Mouse (Mus musculus): Measurements from ENCODE around the gene Gng5. TPM values are rescaled to one million over a fixed set of nuclear protein-coding genes. Genes with fewer than 3 reads are reported as not detected.
A peak's percentile ranks its signal among the peaks of the same experiment; 100 is the strongest.

Gene Gng5
- total RNA-seq (2021): 10 to 100 TPM; 44.8 to 53.1 TPM

GRCm38 (mm10) chr3:146499431-146500002, at the start of gene Gng5, which contains the start of gene Spata1:
Gng5 (plus strand) TSS chr3:146499807.
Spata1 (minus strand) TSS chr3:146499753.
- peak; percentile 62 for DNase-seq

GRCm38 (mm10) chr3:146450371-146450841, 49.2 kb upstream of the Gng5 start:
- peak; percentile 90 to 92 for DNase-seq

- DNase-seq: no peak
These were observed 48.2 kb upstream of the Gng5 start for GRCm38 (mm10) chr3:146451375-146451774.

DNA sequence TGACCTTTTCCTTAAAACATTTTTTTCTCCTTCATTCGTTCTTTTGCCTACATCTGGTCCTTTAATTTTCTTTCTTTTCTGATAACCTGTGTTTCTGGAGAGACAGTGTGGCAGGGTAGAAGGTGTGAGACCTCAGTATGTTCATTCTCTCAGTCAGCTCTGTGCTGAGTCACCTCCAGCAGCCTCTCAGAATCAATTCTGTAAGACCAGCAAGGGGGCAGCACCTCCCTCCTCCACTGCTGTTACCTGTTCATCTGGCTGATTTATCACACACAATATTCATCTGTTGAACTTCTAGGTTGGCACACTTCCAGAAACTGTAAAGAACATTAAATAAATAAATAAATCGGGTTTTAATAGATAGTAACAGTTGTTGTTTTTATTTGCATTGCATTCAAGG, 36.7 kb upstream of the Gng5 start:
- no peak for DNase-seq

DNA sequence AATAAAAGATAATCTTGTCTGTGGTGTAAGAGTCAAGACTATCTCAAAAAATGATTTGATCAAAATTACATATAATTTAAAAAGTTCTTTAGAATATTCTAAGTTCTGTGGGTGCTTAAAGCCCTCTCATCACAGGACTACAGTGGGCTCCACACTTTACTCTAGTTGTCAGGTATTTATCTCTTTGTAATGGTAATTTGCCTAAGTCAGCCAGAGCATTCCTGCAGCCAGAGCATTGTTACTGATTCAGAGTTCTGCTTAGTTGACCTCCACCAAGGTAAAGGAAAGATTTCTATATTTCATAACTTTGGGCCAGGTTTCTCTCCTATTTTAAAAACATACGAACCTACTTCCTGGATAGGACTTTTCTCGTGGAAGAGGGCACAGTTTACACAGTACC, 30.4 kb upstream of the Gng5 start:
- no peak for DNase-seq

- no peak for DNase-seq
These were observed 26.9 kb upstream of the Gng5 start for GRCm38 (mm10) chr3:146472657-146473056.

DNA sequence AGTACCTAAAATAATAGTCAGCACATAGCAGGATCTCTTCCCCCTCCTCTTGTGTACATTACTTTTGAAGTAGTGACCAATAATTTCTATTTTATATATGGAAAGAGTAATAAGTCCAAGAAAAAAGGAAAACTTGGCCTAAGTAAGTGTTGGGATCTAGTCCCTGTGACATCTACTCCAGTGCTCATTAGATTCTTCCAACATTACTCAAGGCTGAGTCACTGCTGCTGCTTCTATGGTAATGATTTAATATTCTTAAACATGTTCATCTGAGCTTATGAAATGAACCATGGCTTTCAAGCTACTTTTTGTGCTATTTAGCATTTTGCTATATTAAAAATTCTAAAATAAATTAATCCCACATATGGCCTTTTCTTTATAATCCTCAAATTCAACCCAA, 25.9 kb upstream of the Gng5 start:
- DNase-seq: no peak

- no peak for DNase-seq
These were observed 25.2 kb upstream of the Gng5 start for GRCm38 (mm10) chr3:146474428-146474827.

- DNase-seq: no peak
These were observed 17.6 kb upstream of the Gng5 start for GRCm38 (mm10) chr3:146482044-146482443.

DNA sequence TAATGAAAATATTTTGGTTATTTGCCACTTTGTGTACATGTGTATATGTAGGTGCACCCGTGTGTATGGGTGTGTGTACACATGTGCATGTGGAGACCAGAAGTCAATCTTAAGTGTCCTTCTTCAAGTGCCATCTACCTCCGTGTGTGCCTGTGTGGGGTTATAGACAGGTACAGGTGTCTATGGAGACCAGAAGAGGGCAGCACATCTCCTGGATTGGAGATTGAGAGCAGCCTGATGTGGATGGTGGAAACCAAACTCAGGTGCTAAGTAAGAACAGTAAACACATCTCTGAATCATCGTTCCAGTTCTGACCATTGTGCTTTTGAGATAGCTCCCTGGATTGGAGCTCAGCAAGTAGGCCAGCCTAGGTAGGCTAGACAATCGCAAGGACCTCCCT, 13.1 kb upstream of the Gng5 start:
- no peak for DNase-seq

- no peak for DNase-seq
These were observed 4.7 kb upstream of the Gng5 start for GRCm38 (mm10) chr3:146494941-146495340.

DNA sequence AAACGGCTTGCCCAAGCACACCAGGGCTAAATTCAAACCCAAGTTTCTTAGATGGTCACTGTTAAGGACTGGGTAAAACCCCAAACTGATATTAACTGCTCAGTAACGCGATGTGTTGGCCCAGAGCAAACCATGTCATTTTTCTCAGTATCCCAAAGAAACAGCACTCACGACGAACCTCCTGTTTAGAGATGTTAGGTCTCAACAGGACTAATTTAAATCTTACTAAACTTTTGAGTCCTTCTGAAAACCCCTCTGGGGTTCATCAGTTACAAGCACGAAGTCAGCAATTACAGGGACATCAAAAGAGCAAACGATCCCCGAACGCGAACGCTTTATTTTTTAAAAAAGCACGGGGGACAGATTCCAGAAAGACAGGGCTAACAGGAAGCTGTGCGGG, 618 bp upstream of the Gng5 start:
- no peak for DNase-seq

- no peak for DNase-seq
These were observed 599 bp downstream of the Gng5 start for GRCm38 (mm10) chr3:146500003-146500809.

DNA sequence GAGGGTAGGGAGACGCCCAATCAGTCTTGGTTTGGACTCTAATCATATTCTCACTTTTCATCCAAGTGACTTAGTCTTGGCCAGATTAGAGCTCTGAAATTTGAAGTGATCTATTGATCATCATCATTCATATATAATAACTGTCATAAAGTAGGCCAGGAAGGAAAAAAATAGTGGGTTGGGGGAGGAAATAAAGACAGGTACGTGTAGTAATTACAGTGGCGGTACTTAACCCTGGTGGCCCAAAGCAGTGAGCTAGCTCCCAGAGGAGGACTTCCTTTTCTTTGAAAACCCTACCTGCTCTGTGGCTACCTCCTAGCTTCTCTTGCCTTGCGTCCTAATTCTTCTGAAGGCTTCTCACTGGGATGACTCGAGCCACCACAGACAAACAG, 1.2 kb downstream of the Gng5 start:
- DNase-seq: no peak

GRCm38 (mm10) chr3:146501601-146502123, 2.1 kb downstream of the Gng5 start:
- no peak for DNase-seq

DNA sequence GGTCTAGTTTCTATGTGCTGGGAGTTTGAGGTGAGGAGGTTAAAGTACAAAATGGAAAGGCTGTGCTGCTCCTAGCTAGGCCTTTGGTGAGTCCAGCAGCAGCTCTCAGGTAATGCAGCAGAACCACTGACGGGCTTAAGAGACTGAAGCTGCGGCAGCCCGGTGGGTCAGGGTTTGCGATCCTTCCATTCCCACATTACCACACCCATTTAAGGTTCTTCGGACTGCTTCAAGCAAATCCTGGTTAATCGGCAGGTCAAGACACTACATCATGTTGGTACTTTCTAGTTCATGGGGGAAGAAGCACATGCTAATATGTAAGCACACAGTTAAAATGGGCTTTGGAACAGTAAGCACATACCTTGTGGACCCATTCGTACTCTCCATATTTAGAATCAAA, 7.1 kb downstream of the Gng5 start:
- DNase-seq: no peak

DNA sequence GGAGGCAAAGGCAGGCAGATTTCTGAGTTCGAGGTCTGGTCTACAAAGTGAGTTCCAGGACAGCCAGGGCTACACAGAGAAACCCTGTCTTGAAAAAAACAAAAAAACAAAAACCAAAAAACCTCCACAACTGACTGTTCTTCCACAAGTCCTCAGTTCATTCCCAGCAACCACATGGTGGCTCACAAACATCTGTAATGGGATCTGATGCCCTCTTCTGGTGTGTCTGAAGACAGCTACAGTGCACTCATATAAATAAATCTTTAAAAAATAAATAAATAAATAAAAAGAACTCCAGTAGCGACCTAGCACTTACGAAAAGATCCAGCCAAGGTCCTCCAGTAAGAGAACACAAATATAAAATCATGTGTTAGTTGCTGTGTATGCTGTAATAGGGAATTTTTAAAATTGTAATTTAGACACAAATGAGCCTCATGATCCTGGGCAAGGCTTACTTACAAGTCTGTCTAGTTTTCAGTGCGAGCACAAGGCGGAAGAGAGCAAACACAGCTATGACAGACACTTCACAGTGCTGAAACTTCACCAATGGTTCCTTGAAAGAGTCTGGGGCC, 20.7 kb downstream of the Gng5 start:
- no peak for DNase-seq

DNA sequence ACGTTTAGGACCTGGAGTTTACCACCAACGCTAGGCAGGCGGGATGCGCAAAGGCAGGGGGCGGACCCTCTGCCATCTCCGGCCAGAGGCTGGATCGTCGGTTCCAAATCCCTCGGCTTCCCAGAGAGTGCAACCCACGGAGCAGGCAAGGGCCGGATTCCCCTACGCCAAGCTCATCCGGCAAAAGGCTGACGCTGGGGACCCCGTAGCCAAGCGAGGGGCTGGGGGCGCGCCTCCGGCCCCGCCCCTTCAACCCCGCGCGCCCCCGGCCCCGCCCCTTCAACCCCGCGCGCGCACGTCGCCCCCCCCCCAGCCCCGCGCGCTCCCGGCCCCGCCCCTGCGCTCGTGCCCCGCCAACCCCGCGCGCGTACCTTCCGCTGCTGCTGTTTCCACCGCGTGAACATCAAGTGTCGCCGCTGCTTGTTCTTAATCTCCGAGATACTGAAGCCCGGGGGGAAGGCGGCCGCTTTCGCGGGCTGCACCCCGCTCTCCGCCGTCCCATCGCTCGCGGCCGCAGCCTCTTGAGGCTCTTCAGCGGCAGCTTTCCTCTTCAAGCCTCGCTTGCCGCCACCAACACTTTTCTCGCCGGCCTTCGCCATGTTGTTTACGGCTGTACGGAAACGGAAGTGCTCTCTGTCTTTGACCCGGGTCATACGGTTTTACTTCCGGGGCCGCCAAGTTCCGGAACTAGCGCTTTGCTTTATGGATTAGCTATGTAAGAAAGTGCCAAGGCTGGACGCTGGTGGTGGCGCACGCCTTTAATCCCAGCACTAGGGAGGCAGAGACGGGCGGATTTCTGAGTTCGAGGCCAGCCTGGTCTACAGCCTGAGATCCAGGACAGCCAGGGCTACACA, 21.4 kb downstream of the Gng5 start, which contains the start of gene Rpf1:
Gene Rpf1 (minus strand): TSS at position 632 of the 854 bp plus-strand sequence.
- DNase-seq: peak; percentile 90 to 92

- no peak for DNase-seq
These were observed 22.0 kb downstream of the Gng5 start for GRCm38 (mm10) chr3:146521652-146522020.

DNA sequence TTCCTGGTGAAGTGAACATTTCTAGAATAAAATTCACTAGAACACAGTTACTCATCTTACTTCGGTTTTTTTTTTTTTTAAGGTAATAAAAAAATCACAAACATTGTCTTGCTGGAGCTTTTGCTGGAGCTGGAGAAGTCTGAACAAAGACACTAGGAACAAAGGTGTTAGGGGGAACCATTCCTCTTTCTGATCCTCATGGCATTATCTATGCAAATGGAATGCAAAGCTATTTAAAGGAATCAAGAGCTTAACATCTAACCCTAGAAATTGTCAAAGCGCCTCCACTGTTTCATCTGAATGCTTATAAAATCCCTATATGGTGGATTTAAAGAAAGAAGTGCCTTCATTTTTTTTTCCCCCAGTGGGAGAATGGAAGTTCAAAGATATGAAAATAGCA, 28.7 kb downstream of the Gng5 start:
- no peak for DNase-seq

GRCm38 (mm10) chr3:146534986-146535385, 35.4 kb downstream of the Gng5 start:
- no peak for DNase-seq

GRCm38 (mm10) chr3:146540521-146541273, 41.1 kb downstream of the Gng5 start:
- DNase-seq: no peak

Measured in layer of hippocampus, postnatal 36 days (tissue).